Mouse (Mus musculus) intestine, postnatal 0 days (tissue): ENCODE results near the gene Gm21822. TPM values are rescaled to one million over a fixed set of nuclear protein-coding genes. Genes with fewer than 3 reads are reported as not detected.
"Not testable (repeated sequence)": the region's sequence is repeated elsewhere in the genome, so short reads cannot be mapped to it uniquely, and the experiment has no call there.

Experiments
- ATAC-seq: fragments of 200-750 bp; cut with Nextera tagmentation; 2 replicates; pipeline ENCODE4 v1.8.0; 2017; ENCODE audit warnings: mild to moderate bottlenecking, moderate TSS enrichment, moderate library complexity
- H3K27ac ChIP-seq: fragments of 300-500 bp; sonication (generic); 2 replicates; pipeline ENCODE4 v1.5.1; 2014; ENCODE audit warnings: mild to moderate bottlenecking, low read depth, low read length, moderate library complexity
- H3K27me3 ChIP-seq: fragments of 300-500 bp; sonication (generic); replicated peaks from 2 replicates; pipeline ENCODE4 v1.6.1; 2014; ENCODE audit warnings: low read length, mixed read lengths; ENCODE audit not compliant: control insufficient read depth, insufficient read depth
- H3K36me3 ChIP-seq: fragments of 300-500 bp; sonication (generic); 2 replicates; pipeline ENCODE4 v1.6.1; 2014; ENCODE audit warnings: mild to moderate bottlenecking, moderate library complexity; ENCODE audit not compliant: control insufficient read depth, insufficient read depth
- H3K4me1 ChIP-seq: fragments of 300-500 bp; sonication (generic); replicated peaks from 2 replicates; pipeline ENCODE4 v1.6.1; 2014; ENCODE audit warnings: antibody characterized with exemption, low read length, mixed read lengths; ENCODE audit not compliant: control insufficient read depth, insufficient read depth
- H3K4me2 ChIP-seq: fragments of 300-500 bp; sonication (generic); replicated peaks from 2 replicates; pipeline ENCODE4 v1.6.1; 2014; ENCODE audit warnings: low read depth, mild to moderate bottlenecking, moderate library complexity
- H3K4me3 ChIP-seq: fragments of 300-500 bp; sonication (generic); 2 replicates; pipeline ENCODE4 v1.5.1; 2014; ENCODE audit warnings: low read depth, low read length
- H3K9ac ChIP-seq: fragments of 300-500 bp; sonication (generic); 2 replicates; pipeline ENCODE4 v1.6.1; 2014; ENCODE audit warnings: mild to moderate bottlenecking, low read depth, low read length
- H3K9me3 ChIP-seq: fragments of 300-500 bp; sonication (generic); 2 replicates; pipeline ENCODE4 v1.6.1; 2016; ENCODE audit warnings: mixed run types; ENCODE audit not compliant: control insufficient read depth
- WGBS: fragments of 180-500 bp; shearing (Covaris S2); extraction: QIAGEN DNeasy Blood & Tissue Kit; methylation state at CpG from one replicate; pipeline ENCODE4 v1.1.7; 2014; 5-methylcytosine and 5-hydroxymethylcytosine counted together
- polyA plus RNA-seq: library from polyadenylated mRNA; unstranded; fragments of >200 nt; fragmentation: Nextera tagmentation; extraction: Ambion mirVana; gene quantifications from 2 replicates; pipeline ENCODE4 v1.2.1, GENCODE M21; 2015

The Gm21822 gene
- not detected in 2 replicates for polyA plus RNA-seq

DNA sequence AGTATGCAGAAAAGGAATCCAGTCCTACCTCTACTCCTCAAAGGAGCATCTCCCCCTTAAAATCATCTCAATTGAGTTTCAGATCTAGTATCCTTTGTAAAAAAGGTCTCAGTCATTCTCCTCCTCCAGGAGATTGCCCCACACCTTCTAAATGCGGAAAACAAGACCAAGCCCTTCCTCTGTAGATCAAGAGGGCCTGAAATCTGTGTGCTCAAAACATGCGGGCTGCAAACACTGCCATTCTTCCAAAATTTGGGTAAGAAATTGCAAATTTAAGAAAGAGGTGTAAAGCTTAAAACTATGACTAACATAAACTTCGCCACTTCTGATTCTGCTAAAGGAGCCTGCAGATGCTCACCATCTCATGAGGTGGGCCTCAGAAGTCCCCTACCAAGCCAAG is at the start of gene Gm21822:
Gene Gm21822, plus strand, starts transcription at position 301 of the 400 bp plus-strand sequence.
- WGBS, result no CpG with 5 or more reads among the region's 3 CpGs

More for the DNA sequence above, at the start of gene Gm21822:
- H3K27ac ChIP-seq, ATAC-seq, H3K27me3 ChIP-seq, H3K4me3 ChIP-seq, H3K36me3 ChIP-seq, H3K4me2 ChIP-seq, H3K9ac ChIP-seq, H3K9me3 ChIP-seq, H3K4me1 ChIP-seq: not testable (repeated sequence)
